Mouse (Mus musculus) stomach, postnatal 0 days (tissue): ENCODE measurements around the gene Teddm1a. TPM values are rescaled to one million over a fixed set of nuclear protein-coding genes. Genes with fewer than 3 reads are reported as not detected.

ENCODE experiments used
- ATAC-seq: fragments of 200-750 bp; cut with Nextera tagmentation; 2 replicates; pipeline ENCODE4 v1.8.0; 2017; ENCODE audit not compliant: low FRiP score, low TSS enrichment
- DNase-seq: peaks from one replicate; pipeline ENCODE4 v3.0.0-alpha.2; 2016; ENCODE audit warnings: low spot score
- H3K27ac ChIP-seq: fragments of 300-500 bp; sonication (generic); replicated peaks from 2 replicates; pipeline ENCODE4 v1.5.1; 2014; ENCODE audit warnings: mild to moderate bottlenecking, control low read depth
- H3K27me3 ChIP-seq: fragments of 300-500 bp; sonication (generic); 2 replicates; pipeline ENCODE4 v1.6.1; 2014; ENCODE audit warnings: low read length; ENCODE audit not compliant: control insufficient read depth, insufficient read depth
- H3K36me3 ChIP-seq: fragments of 300-500 bp; sonication (generic); 2 replicates; pipeline ENCODE4 v1.6.1; 2014; ENCODE audit warnings: low read length, mixed read lengths; ENCODE audit not compliant: control insufficient read depth, insufficient read depth
- H3K4me1 ChIP-seq: fragments of 300-500 bp; sonication (generic); replicated peaks from 2 replicates; pipeline ENCODE4 v1.6.1; 2014; ENCODE audit warnings: antibody characterized with exemption; ENCODE audit not compliant: control insufficient read depth, insufficient read depth
- H3K4me2 ChIP-seq: fragments of 300-500 bp; sonication (generic); replicated peaks from 2 replicates; pipeline ENCODE4 v1.6.1; 2014; ENCODE audit warnings: low read depth, mild to moderate bottlenecking, control low read depth, moderate library complexity
- H3K4me3 ChIP-seq: fragments of 300-500 bp; sonication (generic); 2 replicates; pipeline ENCODE4 v1.5.1; 2014; ENCODE audit warnings: low read depth, low read length, control low read depth
- H3K9ac ChIP-seq: fragments of 300-500 bp; sonication (generic); 2 replicates; pipeline ENCODE4 v1.6.1; 2014; ENCODE audit warnings: mild to moderate bottlenecking, low read length, control low read depth, mixed read lengths
- H3K9me3 ChIP-seq: fragments of 300-500 bp; sonication (generic); 2 replicates; pipeline ENCODE4 v1.6.1; 2016; ENCODE audit warnings: low read length; ENCODE audit not compliant: control insufficient read depth
- CTCF ChIP-seq: IDR thresholded peaks from 2 replicates; pipeline ENCODE4 v1.5.1; 2016; ENCODE audit warnings: antibody characterized with exemption, low read depth, mild to moderate bottlenecking, moderate library complexity
- EP300 ChIP-seq: optimal IDR thresholded peaks from 2 replicates; pipeline ENCODE3; 2016; ENCODE audit warnings: antibody characterized with exemption
- WGBS: fragments of 180-500 bp; shearing (Covaris S2); extraction: QIAGEN DNeasy Blood & Tissue Kit; methylation state at CpG from one replicate; pipeline ENCODE4 v1.1.7; 2014; 5-methylcytosine and 5-hydroxymethylcytosine counted together
- polyA plus RNA-seq: library from polyadenylated mRNA; unstranded; fragments of >200 nt; fragmentation: Nextera tagmentation; extraction: Ambion mirVana; gene quantifications from 2 replicates; pipeline ENCODE4 v1.2.1, GENCODE M21; 2015

The Teddm1a gene
- polyA plus RNA-seq, 1 experiment from 2014 or later = not detected

DNA sequence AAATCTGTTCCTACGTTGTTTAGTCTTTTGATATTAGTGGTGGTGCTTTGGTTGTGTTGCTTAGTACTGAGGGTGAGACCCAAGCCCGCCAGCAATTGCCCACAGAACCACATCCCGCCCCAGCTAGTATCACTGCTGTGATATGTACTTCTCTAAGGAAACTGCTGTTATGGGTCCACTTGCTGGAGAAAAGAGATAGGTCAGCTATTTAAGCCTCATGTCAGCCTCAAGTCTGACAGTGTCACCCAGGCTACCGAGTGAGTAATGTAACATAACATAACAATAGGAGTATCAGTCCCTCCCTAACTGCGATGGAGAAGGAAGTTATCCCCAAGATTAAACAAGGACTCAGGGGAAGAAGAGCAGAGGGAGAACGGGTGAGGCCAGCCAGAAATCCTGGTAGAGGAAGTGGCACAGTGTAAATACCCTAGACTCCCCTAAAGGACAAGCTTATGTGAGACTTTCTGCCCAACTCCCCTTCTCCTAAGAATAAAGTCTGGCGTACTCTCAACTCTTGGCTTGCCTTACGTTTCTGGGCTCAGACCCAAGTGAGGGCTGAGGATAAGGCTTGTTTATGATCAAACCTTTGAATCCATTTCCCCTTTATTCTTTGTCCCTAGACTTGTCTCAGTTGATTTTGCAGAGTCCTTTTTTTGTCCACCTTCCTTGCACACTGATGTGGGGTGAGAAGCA, 2.8 kb downstream of the Teddm1a start:
- Histone ChIP-seq H3K27ac (peak overlapping the region; percentile 45; the same call in 1 of the 2 replicates), H3K9me3 (no peaks in the 10 kb centered on the region), H3K27me3 (no peaks in the 10 kb centered on the region), H3K4me1 (peaks cover 3% of the 10 kb centered on the region; the same call in 1 of the 2 replicates), H3K4me3 (no peak overlapping the region), H3K4me2 (no peak overlapping the region), H3K9ac (no peak overlapping the region), H3K36me3 (no peaks in the 10 kb centered on the region)
- no peak for TF ChIP-seq EP300
- no peak for DNase-seq
- 38% methylated on average over 8 of the region's 8 CpGs for WGBS
- no peak for ATAC-seq

DNA sequence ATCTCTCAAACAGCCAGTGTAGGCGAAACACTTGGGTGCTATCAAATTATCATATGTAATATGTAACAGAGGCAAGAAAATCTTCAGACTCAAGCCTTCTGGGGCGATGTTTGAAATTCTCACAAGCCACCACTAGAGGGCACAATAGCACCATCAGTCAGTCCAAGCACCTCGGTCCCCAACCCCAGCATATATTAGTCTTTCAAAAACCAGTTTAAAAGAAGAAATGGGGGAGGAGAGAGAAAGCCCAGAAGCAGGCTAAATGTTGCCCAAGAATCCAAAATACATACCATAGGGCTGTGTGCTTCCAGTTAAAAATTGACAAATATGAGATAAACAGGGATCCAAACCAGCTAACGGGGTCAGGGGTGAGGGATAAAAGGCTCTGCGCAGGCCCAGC, 3.4 kb downstream of the Teddm1a start:
- TF ChIP-seq EP300 (no peak), CTCF (peak; percentile 94)

DNA sequence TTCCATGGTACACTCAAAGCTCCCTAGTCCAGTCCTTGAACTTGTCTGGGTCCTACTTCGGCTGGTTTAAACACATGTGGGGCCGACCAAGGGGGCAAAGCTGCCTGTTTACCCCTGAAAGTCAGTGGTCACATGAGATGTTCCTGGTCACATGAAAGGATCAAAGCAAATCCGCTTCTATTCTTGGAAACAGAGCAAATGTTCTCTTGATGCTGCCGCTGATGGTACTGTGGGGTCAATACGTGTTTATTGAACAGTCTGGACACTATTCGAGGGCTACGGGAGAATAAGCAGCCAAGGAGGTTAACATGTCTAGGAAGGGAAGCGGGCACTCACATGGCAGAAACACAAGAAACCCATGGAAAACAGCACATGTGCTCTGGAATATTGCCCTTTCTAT, 5.7 kb downstream of the Teddm1a start:
- Histone ChIP-seq H3K27ac (no peak overlapping the region), H3K4me1 (peaks cover 3% of the 10 kb centered on the region), H3K9ac (no peak overlapping the region), H3K9me3 (no peaks in the 10 kb centered on the region), H3K4me3 (no peak overlapping the region), H3K36me3 (no peaks in the 10 kb centered on the region), H3K4me2 (no peak overlapping the region), H3K27me3 (no peaks in the 10 kb centered on the region)
- DNase-seq (no peak), ATAC-seq (no peak)
- WGBS = 79% methylated on average over 8 of the region's 8 CpGs
- TF ChIP-seq CTCF = no peak
- no peak for TF ChIP-seq EP300

More for the DNA sequence above, 3.4 kb downstream of the Teddm1a start:
- Histone ChIP-seq H3K4me2 (no peak overlapping the region), H3K9ac (no peak overlapping the region), H3K27me3 (no peaks in the 10 kb centered on the region), H3K4me3 (no peak overlapping the region), H3K36me3 (no peaks in the 10 kb centered on the region), H3K9me3 (no peaks in the 10 kb centered on the region), H3K27ac (no peak overlapping the region), H3K4me1 (peaks cover 3% of the 10 kb centered on the region; the same call in 1 of the 2 replicates)
- ATAC-seq (no peak), DNase-seq (peak; percentile 77)
- WGBS = 31% methylated on average over 5 of the region's 5 CpGs

DNA sequence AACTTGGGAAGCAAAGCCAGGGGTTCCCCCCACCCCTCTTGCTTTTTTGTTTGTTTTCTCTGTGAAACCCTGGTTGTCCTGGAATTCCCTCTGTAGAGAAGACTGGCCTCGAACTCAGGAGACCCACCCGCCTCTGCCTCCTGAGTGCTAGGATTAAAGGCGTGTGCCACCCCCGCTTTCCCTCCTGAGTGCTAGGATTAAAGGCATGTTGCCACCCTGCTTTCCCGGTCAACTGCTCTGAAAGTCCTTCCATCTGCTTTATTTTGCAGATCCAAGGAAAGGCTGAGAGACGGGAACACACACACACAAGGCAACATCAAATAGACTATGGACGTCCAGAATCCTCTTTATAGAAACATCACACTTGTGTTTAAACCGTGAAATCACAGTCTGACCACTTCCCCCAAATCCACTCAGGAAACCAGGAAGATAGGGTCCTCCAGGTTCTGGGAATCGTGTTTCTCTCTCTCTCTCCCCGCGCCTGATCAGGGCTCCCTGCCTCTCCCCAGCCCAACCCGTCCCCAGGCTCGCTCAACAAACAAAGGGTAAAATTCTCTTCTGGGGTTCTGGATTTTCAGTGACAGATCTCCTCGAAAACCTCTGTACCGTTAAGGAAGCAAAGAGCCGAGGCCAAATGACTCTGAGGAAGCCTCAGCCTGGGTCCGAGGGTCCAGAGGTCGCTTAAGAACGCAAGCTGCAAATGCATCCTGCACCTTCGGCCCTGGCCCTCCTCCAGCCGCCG, 7.6 kb downstream of the Teddm1a start:
- Histone ChIP-seq H3K9me3 (no peaks in the 10 kb centered on the region), H3K4me2 (peak overlapping the region; percentile 72), H3K9ac (peak overlapping the region; percentile 53), H3K36me3 (peaks cover 11% of the 10 kb centered on the region; the same call in 1 of the 2 replicates), H3K4me3 (peak overlapping the region; percentile 98), H3K4me1 (peaks cover 3% of the 10 kb centered on the region), H3K27me3 (no peaks in the 10 kb centered on the region), H3K27ac (peak overlapping the region; percentile 97)
- no peak for TF ChIP-seq EP300
- no peak for TF ChIP-seq CTCF
- WGBS = 15% methylated on average over 22 of the region's 22 CpGs
- ATAC-seq = peak; percentile 12; the same call in 1 of the 2 replicates
- DNase-seq = no peak

DNA sequence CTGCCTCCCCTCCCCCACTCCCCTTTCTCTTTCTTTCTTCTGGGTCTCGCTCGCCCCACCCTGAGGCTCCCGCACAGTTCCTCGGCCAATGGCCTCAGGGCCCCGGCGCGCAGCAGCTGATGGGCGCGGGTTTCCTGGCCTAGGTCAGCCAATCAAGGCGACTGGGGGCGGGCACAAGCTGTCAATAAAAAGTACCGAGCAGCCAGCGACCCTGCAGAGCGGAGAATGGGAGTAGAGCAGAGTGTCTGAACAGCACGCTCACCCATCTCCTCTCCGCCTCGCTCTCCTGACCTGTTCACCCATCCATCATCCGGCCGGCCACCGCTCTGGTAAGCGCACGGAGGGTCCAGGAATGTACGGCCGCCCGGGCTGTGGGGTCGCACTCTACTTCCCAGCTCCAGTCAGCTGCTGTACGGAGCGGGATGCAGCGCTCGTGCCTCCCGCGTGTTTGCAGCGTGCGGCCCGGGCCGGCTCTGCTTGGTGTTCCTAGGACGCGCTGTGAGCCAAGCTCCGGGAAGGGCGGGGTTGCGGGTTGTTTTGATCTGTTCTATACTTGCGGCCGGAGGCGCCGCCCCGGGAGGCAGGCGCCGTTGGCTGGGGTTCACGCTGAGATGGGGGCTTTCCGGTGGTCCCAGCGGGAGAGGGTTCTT, 8.3 kb downstream of the Teddm1a start, which contains the start of the genes Glul and Teddm2:
Gene Glul, plus strand, starts transcription at position 214 of the 650 bp plus-strand sequence.
Gene Teddm2, minus strand, starts transcription at position 498 of the 650 bp plus-strand sequence.
- TF ChIP-seq EP300 (peak; percentile 53), CTCF (0 out of 2 replicates have a peak, but pooled peaks have one; percentile 1)
- peaks cover 15% of the 10 kb centered on the region; the same call in 1 of the 2 replicates for H3K36me3 ChIP-seq

More for the DNA sequence above, 8.3 kb downstream of the Teddm1a start, which contains the start of the genes Glul and Teddm2:
- peak within 1 kb of the TSS; percentile 97 for H3K27ac ChIP-seq
- H3K9me3 ChIP-seq = no peaks in the 10 kb centered on the region
- peak within 1 kb of the TSS; percentile 72 for H3K4me2 ChIP-seq
- peak within 1 kb of the TSS; percentile 98 for H3K4me3 ChIP-seq
- H3K9ac ChIP-seq = peak within 1 kb of the TSS; percentile 98
- 0% methylated on average over 51 of the region's 51 CpGs for WGBS
- peaks cover 3% of the 10 kb centered on the region for H3K4me1 ChIP-seq
- ATAC-seq (peak; percentile 96), DNase-seq (peak; percentile 98)
- no peaks in the 10 kb centered on the region for H3K27me3 ChIP-seq
